Mouse (Mus musculus) midbrain, embryonic 15.5 days (tissue): ENCODE measurements around the gene Galnt14. TPM values are rescaled to one million over a fixed set of nuclear protein-coding genes. Genes with fewer than 3 reads are reported as not detected.

Experiments
- ATAC-seq: fragments of 200-750 bp; cut with Nextera tagmentation; replicated peaks from 2 replicates; pipeline ENCODE4 v1.8.0; 2017; ENCODE audit warnings: moderate TSS enrichment
- H3K27ac ChIP-seq: fragments of 300-500 bp; sonication (generic); 2 replicates; pipeline ENCODE4 v1.5.1; 2015; ENCODE audit warnings: mild to moderate bottlenecking, inconsistent platforms
- H3K27me3 ChIP-seq: fragments of 300-500 bp; sonication (generic); replicated peaks from 2 replicates; pipeline ENCODE4 v1.6.1; 2015; ENCODE audit warnings: inconsistent platforms
- H3K36me3 ChIP-seq: fragments of 300-500 bp; sonication (generic); replicated peaks from 2 replicates; pipeline ENCODE4 v1.6.1; 2015; ENCODE audit warnings: inconsistent platforms
- H3K4me1 ChIP-seq: fragments of 300-500 bp; sonication (generic); 2 replicates; pipeline ENCODE4 v1.6.1; 2015; ENCODE audit warnings: inconsistent platforms
- H3K4me2 ChIP-seq: fragments of 300-500 bp; sonication (generic); 2 replicates; pipeline ENCODE4 v1.6.1; 2015; ENCODE audit warnings: inconsistent platforms, mild to moderate bottlenecking, moderate library complexity
- H3K4me3 ChIP-seq: fragments of 300-500 bp; sonication (generic); 2 replicates; pipeline ENCODE4 v1.5.1; 2015; ENCODE audit warnings: mild to moderate bottlenecking, inconsistent platforms
- H3K9ac ChIP-seq: fragments of 300-500 bp; sonication (generic); 2 replicates; pipeline ENCODE4 v1.6.1; 2015; ENCODE audit warnings: mild to moderate bottlenecking, inconsistent platforms
- H3K9me3 ChIP-seq: fragments of 300-500 bp; sonication (generic); 2 replicates; pipeline ENCODE4 v1.6.1; 2016; ENCODE audit warnings: inconsistent platforms
- WGBS: fragments of 180-500 bp; shearing (Covaris S2); methylation state at CpG from one replicate; pipeline ENCODE4 v1.1.7; 2015; ENCODE audit warnings: mixed read lengths; 5-methylcytosine and 5-hydroxymethylcytosine counted together
- polyA plus RNA-seq: library from polyadenylated mRNA; unstranded; fragments of >200 nt; fragmentation: Nextera tagmentation; extraction: Ambion mirVana; gene quantifications from 2 replicates; pipeline ENCODE4 v1.2.1, GENCODE M21; 2015

Galnt14 gene
- 21.7 and 23.7 TPM in 2 replicates for polyA plus RNA-seq

DNA sequence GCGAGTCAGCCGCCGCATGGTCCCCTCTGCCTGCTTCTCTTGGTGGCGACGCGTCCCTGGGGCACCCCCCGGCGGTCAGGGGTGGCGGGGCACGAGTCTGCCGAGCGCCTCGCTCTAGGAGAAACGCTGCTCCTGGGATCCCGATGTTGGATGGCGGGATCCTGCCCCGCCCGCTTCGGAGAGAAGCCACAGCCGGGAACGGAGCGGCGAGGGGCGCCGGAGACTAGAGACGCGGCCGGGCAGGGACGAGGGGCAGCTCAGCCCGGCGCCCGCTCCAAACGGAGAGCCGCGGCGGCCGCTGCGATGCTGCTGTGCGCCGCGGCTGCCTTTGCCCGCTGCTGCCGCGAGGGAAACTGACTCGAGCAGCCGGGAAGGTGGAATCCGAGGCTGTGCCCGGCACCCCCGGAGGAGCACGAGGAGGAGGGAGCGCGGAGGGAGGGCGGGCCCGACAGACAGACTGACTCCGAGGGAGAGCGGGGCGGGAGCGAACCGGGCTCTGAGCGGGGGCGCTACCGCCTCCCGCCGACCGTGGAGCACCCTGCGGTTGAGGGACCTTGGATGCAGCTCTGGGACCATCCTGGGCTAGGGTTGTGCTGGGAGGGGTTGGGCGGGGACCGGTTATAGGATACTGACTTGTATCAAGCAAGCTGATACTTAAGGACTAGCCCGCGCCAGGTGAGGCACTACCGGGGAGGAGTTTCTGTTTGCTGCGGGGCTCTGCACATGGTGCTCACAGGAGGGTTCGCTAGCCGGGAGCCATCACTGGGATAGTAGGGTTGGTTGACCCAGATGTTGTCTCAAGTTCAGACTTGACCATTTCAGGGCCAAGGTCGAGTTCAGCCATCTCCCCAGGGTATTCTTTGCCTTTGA is at the start of gene Galnt14:
Gene Galnt14 (minus strand): TSS at position 412 of the 870 bp plus-strand sequence.
- peak; percentile 77 for ATAC-seq
- no peaks in the 10 kb centered on the region for H3K36me3 ChIP-seq
- H3K27ac ChIP-seq = peak within 1 kb of the TSS; percentile 81
- under 1% methylated on average over 74 of the region's 75 CpGs for WGBS
- H3K4me2 ChIP-seq = peak within 1 kb of the TSS; percentile 90
- H3K27me3 ChIP-seq = peaks cover 13% of the 10 kb centered on the region
- H3K4me3 ChIP-seq = peak within 1 kb of the TSS; percentile 67
- H3K4me1 ChIP-seq = peaks cover 34% of the 10 kb centered on the region
- peak within 1 kb of the TSS; percentile 64 for H3K9ac ChIP-seq
- H3K9me3 ChIP-seq = no peaks in the 10 kb centered on the region

DNA sequence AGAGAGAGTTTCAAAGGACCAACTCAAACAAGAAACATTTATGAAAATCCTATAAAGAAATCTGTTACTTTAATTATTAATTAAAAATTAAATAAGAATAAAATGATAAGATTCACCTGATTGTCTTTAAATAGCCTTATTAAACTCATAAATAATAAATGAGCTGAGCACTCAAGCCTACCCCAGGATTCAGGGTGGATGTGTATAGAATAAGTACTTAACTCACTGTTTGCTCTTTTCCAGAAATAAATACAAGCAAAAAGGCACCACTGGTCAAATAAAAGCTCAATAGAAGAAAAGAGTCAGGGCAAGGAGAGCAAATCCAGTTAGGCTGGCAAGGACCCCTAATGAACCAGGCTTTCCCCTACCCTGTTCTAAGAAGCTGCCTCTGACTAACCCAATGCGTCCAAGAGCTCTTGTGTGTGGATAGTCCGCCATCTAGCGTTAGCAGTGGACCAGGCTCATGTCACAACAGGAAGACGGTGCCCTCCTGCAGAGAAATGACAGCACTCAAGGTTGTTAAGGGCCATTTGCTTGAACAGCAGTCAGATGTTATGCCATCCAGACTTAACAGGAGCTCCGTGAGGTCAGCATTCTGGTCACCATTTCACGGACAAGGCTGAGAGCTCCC is 33.5 kb upstream of the Galnt14 start:
- Histone ChIP-seq H3K4me3 (no peak overlapping the region), H3K27me3 (no peaks in the 10 kb centered on the region), H3K9me3 (no peaks in the 10 kb centered on the region), H3K36me3 (no peaks in the 10 kb centered on the region), H3K27ac (no peak overlapping the region), H3K9ac (no peak overlapping the region), H3K4me1 (no peaks in the 10 kb centered on the region), H3K4me2 (no peak overlapping the region)
- ATAC-seq = peak; percentile 97
- 7% methylated on average over 6 of the region's 6 CpGs for WGBS

DNA sequence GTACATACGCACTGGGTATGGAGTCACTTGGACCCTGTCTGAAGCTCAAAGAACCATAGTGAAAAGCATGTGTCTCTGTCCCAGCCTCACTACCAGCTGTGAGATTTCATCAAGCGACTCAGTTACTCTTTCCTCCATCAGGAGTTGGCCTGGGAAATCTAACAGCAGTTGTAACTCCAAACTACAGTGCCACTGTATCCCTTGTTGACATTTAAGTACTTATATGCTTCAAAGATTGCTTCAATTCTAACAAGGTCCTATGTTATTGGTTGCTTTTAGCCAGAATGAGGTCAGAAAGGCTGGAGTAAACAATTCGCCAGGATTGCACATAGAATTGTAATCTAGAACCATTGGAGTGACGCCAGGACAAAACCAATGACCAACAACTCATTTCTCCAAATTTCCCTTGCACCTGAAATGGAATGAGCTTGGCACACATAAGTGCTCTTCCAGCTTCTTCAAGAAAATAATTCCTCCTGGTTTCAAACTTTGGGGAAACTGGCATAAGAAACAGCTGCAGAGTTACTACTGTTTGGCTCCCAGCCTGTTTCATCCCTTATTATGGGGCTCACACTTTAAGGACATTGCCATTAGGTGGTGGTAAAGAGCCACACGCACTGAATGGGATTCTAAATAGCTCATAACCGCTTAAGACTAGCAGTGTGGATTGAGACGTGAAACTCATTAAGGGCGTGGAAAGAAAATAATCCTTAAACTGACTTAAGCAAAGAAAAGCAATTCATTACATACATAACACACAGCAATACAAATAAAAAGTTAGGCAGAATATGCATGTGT is 13.8 kb upstream of the Galnt14 start:
- no peak overlapping the region for H3K27ac ChIP-seq
- 58% methylated on average over 8 of the region's 8 CpGs for WGBS
- H3K9ac ChIP-seq = no peak overlapping the region

DNA sequence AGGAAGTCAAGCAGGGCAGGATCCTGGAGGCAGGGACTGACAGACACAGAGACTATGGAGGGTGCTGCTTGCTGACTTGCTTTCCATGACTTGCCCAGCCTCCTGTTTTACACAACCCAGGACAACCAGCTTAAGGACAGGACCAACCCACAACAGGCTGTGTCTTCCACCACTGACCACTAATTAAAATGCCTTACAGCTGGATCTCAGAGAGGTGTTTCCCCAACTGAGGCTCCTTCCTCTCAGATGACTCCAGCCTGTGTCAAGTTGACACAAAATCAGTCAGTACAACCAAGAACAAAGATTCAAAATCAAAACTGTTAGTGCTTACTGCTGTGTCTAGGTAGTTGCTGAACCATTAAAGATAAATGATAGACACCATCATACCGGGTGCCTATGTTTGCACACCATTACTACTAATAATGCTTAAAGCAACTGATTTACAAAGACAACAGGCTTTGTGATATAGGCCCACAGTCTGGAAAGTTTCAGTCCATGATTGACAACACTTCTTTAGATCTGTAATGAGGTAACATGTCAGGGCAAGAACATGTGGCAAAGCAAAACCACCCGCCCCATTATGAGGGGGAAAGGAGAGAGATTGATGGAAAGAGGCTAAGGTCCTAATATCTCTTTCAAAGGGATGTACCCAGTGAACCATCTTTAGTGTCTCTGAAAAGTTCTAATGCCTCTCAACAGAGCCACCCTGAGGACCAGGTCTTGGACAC is 8.9 kb upstream of the Galnt14 start:
- no peak overlapping the region for H3K27ac ChIP-seq
- no peak for ATAC-seq

More for the DNA sequence above, 13.8 kb upstream of the Galnt14 start:
- ATAC-seq = no peak
- H3K36me3 ChIP-seq = no peaks in the 10 kb centered on the region
- H3K9me3 ChIP-seq = no peaks in the 10 kb centered on the region
- no peak overlapping the region for H3K4me3 ChIP-seq
- H3K4me1 ChIP-seq = no peaks in the 10 kb centered on the region
- H3K4me2 ChIP-seq = no peak overlapping the region
- H3K27me3 ChIP-seq = no peaks in the 10 kb centered on the region

DNA sequence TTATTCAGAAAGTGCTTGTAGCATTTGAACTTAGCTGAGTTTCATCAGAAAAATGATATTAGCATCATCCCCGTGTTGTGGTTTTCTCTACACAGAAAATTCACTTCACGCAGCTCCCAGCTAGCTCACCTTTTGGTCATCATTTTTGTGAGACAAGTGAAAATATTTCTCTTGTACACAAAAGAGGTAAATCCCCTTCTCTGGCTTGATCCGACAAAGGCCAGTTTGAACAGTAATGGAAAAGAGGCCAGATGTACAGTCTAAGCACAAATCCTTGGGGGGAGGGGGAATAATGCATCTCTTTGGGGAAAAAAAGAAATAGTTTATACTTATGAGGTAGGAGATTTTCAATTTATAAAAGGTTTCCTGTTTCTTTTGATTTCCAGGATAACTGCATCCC is 6.4 kb upstream of the Galnt14 start:
- no peaks in the 10 kb centered on the region for H3K9me3 ChIP-seq
- no peak overlapping the region for H3K9ac ChIP-seq
- H3K4me1 ChIP-seq = peaks cover 25% of the 10 kb centered on the region
- no peaks in the 10 kb centered on the region for H3K36me3 ChIP-seq
- H3K27ac ChIP-seq = no peak overlapping the region
- no peak overlapping the region for H3K4me3 ChIP-seq
- no peak overlapping the region for H3K4me2 ChIP-seq
- peaks cover 7% of the 10 kb centered on the region for H3K27me3 ChIP-seq
- ATAC-seq = no peak
- WGBS = 54% methylated on average over 3 of the region's 3 CpGs

More for the DNA sequence above, 8.9 kb upstream of the Galnt14 start:
- WGBS = 92% methylated on average over 2 of the region's 2 CpGs
- Histone ChIP-seq H3K27me3 (no peaks in the 10 kb centered on the region), H3K4me2 (no peak overlapping the region), H3K36me3 (no peaks in the 10 kb centered on the region), H3K4me3 (no peak overlapping the region), H3K9ac (no peak overlapping the region), H3K4me1 (peaks cover 9% of the 10 kb centered on the region), H3K9me3 (no peaks in the 10 kb centered on the region)

DNA sequence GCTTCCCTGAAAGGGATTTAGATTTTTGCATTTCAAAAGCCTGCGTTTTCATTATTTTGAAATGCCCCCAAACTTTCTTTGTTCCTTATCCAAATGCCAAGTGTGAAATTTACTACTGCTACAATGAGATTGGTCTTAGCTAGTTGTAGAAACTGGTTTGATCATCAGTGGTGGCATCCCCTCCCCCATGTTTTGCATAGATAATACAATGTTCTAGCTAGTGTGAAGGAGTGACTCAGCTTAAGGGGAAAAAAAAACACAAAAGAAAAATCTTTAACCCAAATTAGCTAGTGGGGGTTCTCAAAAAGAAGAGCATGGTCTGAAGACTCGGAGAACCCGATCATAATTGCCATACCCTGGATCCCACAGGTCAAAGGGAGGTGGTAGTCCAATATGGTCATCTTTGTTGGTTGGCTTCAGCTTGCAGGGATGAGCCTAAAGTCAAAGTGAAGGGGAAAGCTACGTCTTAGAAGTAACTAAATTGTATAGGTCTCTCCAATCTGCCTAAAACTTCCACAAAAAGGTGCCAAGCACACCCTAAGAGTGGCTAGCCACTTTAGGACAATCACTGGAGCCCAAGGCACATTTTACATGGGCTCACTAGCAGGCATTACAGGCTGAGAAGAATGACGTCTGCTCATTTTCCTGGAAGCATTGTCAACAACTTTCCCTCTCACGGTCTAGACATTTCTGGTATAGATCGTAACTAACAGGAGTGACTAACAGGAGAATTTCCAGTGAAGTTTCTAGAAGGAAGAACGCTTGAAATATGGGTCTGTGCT is 4.4 kb upstream of the Galnt14 start:
- no peaks in the 10 kb centered on the region for H3K36me3 ChIP-seq
- no peak overlapping the region for H3K4me2 ChIP-seq
- H3K27ac ChIP-seq = peak overlapping the region; percentile 55; the same call in 1 of the 2 replicates
- WGBS = 76% methylated on average over 8 of the region's 8 CpGs
- no peaks in the 10 kb centered on the region for H3K9me3 ChIP-seq
- H3K4me1 ChIP-seq = peaks cover 31% of the 10 kb centered on the region
- ATAC-seq = no peak
- H3K27me3 ChIP-seq = peaks cover 13% of the 10 kb centered on the region
- H3K9ac ChIP-seq = no peak overlapping the region
- no peak overlapping the region for H3K4me3 ChIP-seq

DNA sequence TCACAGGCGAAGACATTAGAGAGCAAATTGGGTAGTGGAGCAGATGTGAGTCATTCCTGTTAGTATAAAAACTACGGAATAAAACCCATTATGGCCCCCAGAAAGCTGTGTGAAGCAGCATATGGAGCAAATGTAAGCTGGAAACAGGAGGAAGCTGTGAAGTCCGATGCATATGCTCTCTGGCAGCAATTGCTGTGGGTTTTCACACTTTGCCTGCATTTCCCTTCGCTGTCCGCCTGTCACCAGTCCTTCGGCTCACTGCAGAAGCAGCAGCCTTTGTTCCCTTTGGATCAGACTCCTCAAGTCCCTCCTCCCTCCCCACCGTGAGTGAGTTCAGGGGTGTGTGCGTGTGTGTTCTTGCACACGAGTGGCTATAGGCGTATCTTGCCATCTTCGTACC is 3.1 kb upstream of the Galnt14 start:
- H3K9me3 ChIP-seq = no peaks in the 10 kb centered on the region
- H3K27me3 ChIP-seq = peaks cover 13% of the 10 kb centered on the region
- peaks cover 40% of the 10 kb centered on the region for H3K4me1 ChIP-seq
- WGBS = 31% methylated on average over 11 of the region's 11 CpGs
- H3K27ac ChIP-seq = peak overlapping the region; percentile 64
- no peak overlapping the region for H3K4me3 ChIP-seq
- no peak overlapping the region for H3K4me2 ChIP-seq
- peak; percentile 18; the same call in 1 of the 2 replicates for ATAC-seq
- H3K9ac ChIP-seq = no peak overlapping the region
- H3K36me3 ChIP-seq = no peaks in the 10 kb centered on the region

DNA sequence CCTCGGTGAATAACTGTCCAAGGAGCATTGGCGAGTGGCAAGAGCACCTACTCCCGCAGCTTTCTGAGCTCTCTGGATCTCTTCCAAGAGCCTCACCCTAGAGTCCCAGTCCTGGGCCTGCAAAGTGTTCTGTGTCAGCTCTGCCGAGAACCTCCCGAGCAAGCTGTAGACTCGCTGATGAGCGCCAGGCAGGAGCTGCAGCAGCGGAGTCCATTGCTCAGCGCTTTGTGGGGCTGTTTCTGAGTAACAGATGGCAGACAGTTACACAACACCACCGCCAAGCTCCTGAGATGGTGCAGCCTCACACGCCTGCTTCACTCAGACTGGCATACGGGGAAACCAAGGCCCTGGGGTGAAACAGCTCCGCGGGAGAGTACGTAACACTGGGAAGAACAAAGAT is 1.7 kb upstream of the Galnt14 start:
- Histone ChIP-seq H3K9ac (no peak overlapping the region), H3K9me3 (no peaks in the 10 kb centered on the region), H3K27me3 (peaks cover 13% of the 10 kb centered on the region), H3K27ac (no peak overlapping the region), H3K4me1 (peaks cover 34% of the 10 kb centered on the region), H3K4me2 (no peak overlapping the region), H3K4me3 (no peak overlapping the region), H3K36me3 (no peaks in the 10 kb centered on the region)
- 69% methylated on average over 15 of the region's 15 CpGs for WGBS
- ATAC-seq = no peak

DNA sequence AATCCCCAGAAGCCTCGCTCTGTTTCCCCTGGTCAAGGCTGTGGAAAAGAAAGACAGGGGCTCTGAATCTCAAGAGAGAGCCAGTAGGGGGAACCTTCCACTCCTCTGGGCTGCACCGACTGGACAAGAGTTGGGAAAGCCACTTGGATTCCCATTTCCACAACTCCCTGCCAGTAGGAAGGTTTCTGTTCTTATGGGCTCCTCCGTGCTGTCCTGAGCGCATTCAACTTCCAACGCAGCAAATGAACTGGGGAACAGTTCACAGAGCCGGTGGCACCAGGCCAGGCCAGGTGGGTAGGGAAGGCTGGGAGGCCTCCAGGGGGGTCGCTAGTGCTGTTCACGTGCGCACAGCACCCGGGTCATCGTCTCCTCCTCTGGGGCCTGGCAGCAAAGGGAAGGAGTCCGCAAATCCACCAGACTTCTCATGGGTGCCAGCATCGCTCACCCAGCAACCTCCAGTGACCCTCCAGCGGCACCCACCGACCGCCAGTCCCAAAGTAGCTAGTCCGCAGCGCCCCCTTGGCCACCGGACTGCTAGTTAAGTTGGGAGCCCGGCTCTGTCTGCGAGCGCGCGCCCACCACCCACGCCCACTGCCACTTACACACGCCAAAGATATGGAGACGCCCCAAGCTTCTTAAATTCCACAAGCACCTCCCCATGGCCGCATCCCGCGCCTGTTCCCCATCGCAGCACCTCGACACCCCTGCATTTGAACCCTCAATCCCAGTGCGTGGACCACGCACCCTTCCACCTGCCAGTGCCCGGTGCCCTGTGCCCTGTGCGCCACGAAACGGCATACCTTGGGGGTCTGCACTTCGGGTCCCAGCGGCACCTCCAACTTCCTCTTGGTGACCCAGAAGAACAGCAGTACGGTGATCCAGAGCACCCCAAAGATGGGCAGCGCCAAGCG is 867 bp downstream of the Galnt14 start:
- peak overlapping the region; percentile 81 for H3K27ac ChIP-seq
- peak overlapping the region; percentile 90 for H3K4me2 ChIP-seq
- H3K27me3 ChIP-seq = peaks cover 13% of the 10 kb centered on the region
- peak overlapping the region; percentile 67 for H3K4me3 ChIP-seq
- H3K4me1 ChIP-seq = peaks cover 33% of the 10 kb centered on the region
- no peaks in the 10 kb centered on the region for H3K9me3 ChIP-seq
- ATAC-seq = peak; percentile 16
- H3K36me3 ChIP-seq = no peaks in the 10 kb centered on the region
- WGBS = under 1% methylated on average over 43 of the region's 43 CpGs
- H3K9ac ChIP-seq = peak overlapping the region; percentile 64

DNA sequence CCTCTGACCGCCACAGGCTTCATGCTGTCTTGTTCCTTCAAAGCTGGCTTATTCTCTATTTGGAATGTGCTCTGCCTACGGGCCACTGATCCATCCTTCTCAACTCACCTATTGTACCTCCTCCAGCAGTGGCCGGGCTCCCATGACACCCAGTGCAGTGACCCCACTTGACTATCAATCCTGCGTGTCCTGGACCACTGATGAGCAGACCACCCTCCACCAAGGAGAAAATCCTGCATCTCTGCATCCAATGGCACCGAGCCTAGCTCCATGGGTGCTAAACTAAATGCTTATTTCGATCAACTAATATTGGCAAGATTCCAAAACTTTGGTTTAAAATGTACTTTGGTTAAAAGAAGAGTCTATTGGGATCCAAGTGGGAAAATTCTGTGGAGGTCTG is 1.8 kb downstream of the Galnt14 start:
- Histone ChIP-seq H3K27me3 (peaks cover 13% of the 10 kb centered on the region), H3K4me3 (peak overlapping the region; percentile 8; the same call in 1 of the 2 replicates), H3K4me2 (peak overlapping the region; percentile 90), H3K36me3 (no peaks in the 10 kb centered on the region), H3K4me1 (peaks cover 24% of the 10 kb centered on the region), H3K9me3 (no peaks in the 10 kb centered on the region), H3K9ac (no peak overlapping the region), H3K27ac (no peak overlapping the region)
- 93% methylated on average over 6 of the region's 6 CpGs for WGBS
- ATAC-seq = no peak
